Mouse (Mus musculus): ENCODE results near the gene Ulk4. TPM values are rescaled to one million over a fixed set of nuclear protein-coding genes. Genes with fewer than 3 reads are reported as not detected.

Gene Ulk4
- polyA plus RNA-seq, 1 experiment from 2014 or later: 136 TPM

- ATAC-seq (replicated peaks; ENCODE audit: low FRiP score, low read depth) (no peak), DNase-seq (ENCODE audit: low spot score) (no peak)
- Histone ChIP-seq H3K4me3 (replicated peaks; ENCODE audit: low read depth, low read length) (no peak overlapping the region), H3K4me1 (replicated peaks; ENCODE audit: insufficient read depth, low read length) (no peaks in the 10 kb centered on the region), H3K27me3 (ENCODE audit: insufficient read depth, low read length) (no peaks in the 10 kb centered on the region), H3K9ac (ENCODE audit: low read depth, low read length) (no peak overlapping the region), H3K36me3 (ENCODE audit: insufficient read depth, low read length) (no peaks in the 10 kb centered on the region), H3K9me3 (replicated peaks; ENCODE audit: low read length) (no peaks in the 10 kb centered on the region), H3K27ac (no peak overlapping the region), H3K4me2 (ENCODE audit: low read length) (no peak overlapping the region)
- TF ChIP-seq CTCF (IDR thresholded peaks at IDR 0.05; ENCODE audit: low read depth): no peak
- 49% methylated on average over 2 of the region's 2 CpGs for WGBS
These were observed 150.0 kb downstream of the Ulk4 start for GRCm38 (mm10) chr9:121127025-121127424.

DNA sequence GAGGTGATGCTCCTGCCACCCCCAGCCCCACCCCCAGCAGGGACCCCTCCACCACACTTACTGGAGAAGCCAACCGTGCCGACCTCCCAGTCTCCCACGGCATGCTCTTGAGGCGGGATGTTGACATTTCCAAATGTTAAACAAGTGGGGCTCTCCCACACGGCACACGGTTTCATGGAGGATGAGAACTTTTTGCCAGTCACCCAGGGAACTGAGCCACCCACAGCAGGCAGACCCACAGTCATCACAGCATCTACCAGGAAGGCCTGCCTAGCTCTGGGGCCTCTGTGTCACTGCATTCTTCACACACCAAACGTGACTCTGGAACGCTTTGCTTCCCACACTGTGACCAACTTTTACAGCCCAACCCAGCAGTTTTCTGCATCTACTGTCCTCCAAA, 152.3 kb downstream of the Ulk4 start:
- Histone ChIP-seq H3K36me3 (ENCODE audit: insufficient read depth, low read length) (no peaks in the 10 kb centered on the region), H3K9ac (ENCODE audit: low read depth, low read length) (no peak overlapping the region), H3K4me3 (replicated peaks; ENCODE audit: low read depth, low read length) (no peak overlapping the region), H3K4me1 (replicated peaks; ENCODE audit: insufficient read depth, low read length) (no peaks in the 10 kb centered on the region), H3K27ac (no peak overlapping the region), H3K9me3 (replicated peaks; ENCODE audit: low read length) (no peaks in the 10 kb centered on the region), H3K27me3 (ENCODE audit: insufficient read depth, low read length) (no peaks in the 10 kb centered on the region), H3K4me2 (ENCODE audit: low read length) (no peak overlapping the region)
- DNase-seq (ENCODE audit: low spot score): no peak
- no peak for TF ChIP-seq CTCF (IDR thresholded peaks at IDR 0.05; ENCODE audit: low read depth)
- no peak for ATAC-seq (replicated peaks; ENCODE audit: low FRiP score, low read depth)
- WGBS: 42% methylated on average over 8 of the region's 8 CpGs

DNA sequence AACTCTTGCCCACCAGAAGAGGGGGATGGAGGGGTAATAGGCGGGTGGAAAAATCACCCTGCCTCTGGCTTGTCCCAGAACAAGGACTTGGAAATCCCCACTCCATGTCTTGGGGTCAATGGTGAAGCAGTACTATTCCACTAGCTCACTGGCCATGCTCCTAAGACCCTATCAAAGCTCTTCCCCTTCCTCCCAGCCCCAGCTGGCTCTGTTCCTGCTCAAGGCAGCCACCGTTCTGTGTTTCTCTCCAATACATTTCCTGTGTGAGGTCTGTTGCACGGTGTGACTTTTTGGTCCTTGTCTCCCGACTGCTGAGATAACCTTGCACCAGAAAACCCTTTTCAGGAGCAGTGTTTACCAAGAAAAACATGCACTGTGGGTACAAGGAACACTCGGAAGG, 155.0 kb downstream of the Ulk4 start:
- ATAC-seq (replicated peaks; ENCODE audit: low FRiP score, low read depth) (no peak), DNase-seq (ENCODE audit: low spot score) (no peak)
- H3K27ac ChIP-seq: no peak overlapping the region
- H3K9me3 ChIP-seq (replicated peaks; ENCODE audit: low read length): no peaks in the 10 kb centered on the region
- WGBS: 47% methylated on average over 5 of the region's 5 CpGs
- no peak overlapping the region for H3K9ac ChIP-seq (ENCODE audit: low read depth, low read length)
- no peak overlapping the region for H3K4me2 ChIP-seq (ENCODE audit: low read length)
- H3K4me1 ChIP-seq (replicated peaks; ENCODE audit: insufficient read depth, low read length): no peaks in the 10 kb centered on the region
- no peaks in the 10 kb centered on the region for H3K36me3 ChIP-seq (ENCODE audit: insufficient read depth, low read length)
- no peaks in the 10 kb centered on the region for H3K27me3 ChIP-seq (ENCODE audit: insufficient read depth, low read length)
- TF ChIP-seq CTCF (IDR thresholded peaks at IDR 0.05; ENCODE audit: low read depth): no peak
- no peak overlapping the region for H3K4me3 ChIP-seq (replicated peaks; ENCODE audit: low read depth, low read length)

DNA sequence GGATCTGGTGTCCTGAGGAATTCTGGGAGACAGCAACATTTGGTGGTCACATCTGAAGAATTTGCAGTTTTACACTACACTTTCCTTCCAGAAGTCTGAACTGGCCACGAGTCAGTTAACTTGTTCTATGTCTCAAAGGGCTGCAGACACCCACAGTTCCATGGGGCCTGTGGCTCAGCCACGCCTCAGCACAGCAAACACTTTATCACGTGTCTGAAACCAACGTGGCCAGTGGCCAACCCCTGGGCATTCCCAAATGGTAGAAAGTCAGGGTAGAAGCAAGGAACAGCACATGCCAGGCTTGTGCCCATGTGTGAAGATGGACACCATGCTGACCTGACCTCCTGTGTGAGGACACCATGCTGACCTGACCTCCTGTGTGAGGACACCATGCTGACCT, 159.1 kb downstream of the Ulk4 start:
- no peak overlapping the region for H3K9ac ChIP-seq (ENCODE audit: low read depth, low read length)
- TF ChIP-seq CTCF (IDR thresholded peaks at IDR 0.05; ENCODE audit: low read depth): no peak
- H3K27me3 ChIP-seq (ENCODE audit: insufficient read depth, low read length): no peaks in the 10 kb centered on the region
- no peak overlapping the region for H3K4me3 ChIP-seq (replicated peaks; ENCODE audit: low read depth, low read length)
- no peak overlapping the region for H3K4me2 ChIP-seq (ENCODE audit: low read length)
- WGBS: 70% methylated on average over 4 of the region's 4 CpGs
- no peaks in the 10 kb centered on the region for H3K4me1 ChIP-seq (replicated peaks; ENCODE audit: insufficient read depth, low read length)
- H3K36me3 ChIP-seq (ENCODE audit: insufficient read depth, low read length): no peaks in the 10 kb centered on the region
- ATAC-seq (replicated peaks; ENCODE audit: low FRiP score, low read depth) (no peak), DNase-seq (ENCODE audit: low spot score) (no peak)
- no peak overlapping the region for H3K27ac ChIP-seq
- no peaks in the 10 kb centered on the region for H3K9me3 ChIP-seq (replicated peaks; ENCODE audit: low read length)

GRCm38 (mm10) chr9:121112131-121112530, 164.9 kb downstream of the Ulk4 start:
- no peak overlapping the region for H3K9ac ChIP-seq (ENCODE audit: low read depth, low read length)
- DNase-seq (ENCODE audit: low spot score) (no peak), ATAC-seq (replicated peaks; ENCODE audit: low FRiP score, low read depth) (no peak)
- TF ChIP-seq CTCF (IDR thresholded peaks at IDR 0.05; ENCODE audit: low read depth): no peak
- H3K27me3 ChIP-seq (ENCODE audit: insufficient read depth, low read length): no peaks in the 10 kb centered on the region
- no peaks in the 10 kb centered on the region for H3K4me1 ChIP-seq (replicated peaks; ENCODE audit: insufficient read depth, low read length)
- H3K9me3 ChIP-seq (replicated peaks; ENCODE audit: low read length): no peaks in the 10 kb centered on the region
- no peak overlapping the region for H3K4me3 ChIP-seq (replicated peaks; ENCODE audit: low read depth, low read length)
- H3K4me2 ChIP-seq (ENCODE audit: low read length): no peak overlapping the region
- 66% methylated on average over 1 of the region's 1 CpGs for WGBS
- no peaks in the 10 kb centered on the region for H3K36me3 ChIP-seq (ENCODE audit: insufficient read depth, low read length)
- no peak overlapping the region for H3K27ac ChIP-seq

DNA sequence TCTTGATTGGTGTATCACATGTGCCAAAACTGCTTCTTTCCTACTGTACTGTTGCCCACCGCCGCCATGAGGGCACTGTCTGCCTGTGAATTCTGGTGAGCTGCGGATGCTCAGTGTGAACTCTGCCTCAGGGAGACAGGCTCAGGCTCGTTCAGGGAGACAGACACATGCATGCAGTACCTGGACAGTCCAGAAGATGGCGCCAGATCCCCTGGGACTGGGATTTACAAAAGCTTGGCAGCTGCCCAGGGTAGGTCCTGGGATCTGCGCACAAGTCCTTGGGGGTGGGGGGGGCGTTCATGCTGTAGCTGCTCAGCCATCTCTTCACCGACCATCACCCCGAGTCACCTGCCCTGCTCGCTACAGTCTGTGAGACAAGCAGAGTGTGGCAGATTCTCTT, 168.9 kb downstream of the Ulk4 start:
- ATAC-seq (replicated peaks; ENCODE audit: low FRiP score, low read depth) (peak; percentile 71; the same call in 1 of the 2 replicates), DNase-seq (ENCODE audit: low spot score) (peak; percentile 79)
- H3K27me3 ChIP-seq (ENCODE audit: insufficient read depth, low read length): no peaks in the 10 kb centered on the region
- 23% methylated on average over 10 of the region's 10 CpGs for WGBS
- no peak overlapping the region for H3K4me2 ChIP-seq (ENCODE audit: low read length)
- H3K4me1 ChIP-seq (replicated peaks; ENCODE audit: insufficient read depth, low read length): no peaks in the 10 kb centered on the region
- no peaks in the 10 kb centered on the region for H3K9me3 ChIP-seq (replicated peaks; ENCODE audit: low read length)
- no peak overlapping the region for H3K4me3 ChIP-seq (replicated peaks; ENCODE audit: low read depth, low read length)
- H3K36me3 ChIP-seq (ENCODE audit: insufficient read depth, low read length): no peaks in the 10 kb centered on the region
- H3K9ac ChIP-seq (ENCODE audit: low read depth, low read length): no peak overlapping the region
- no peak overlapping the region for H3K27ac ChIP-seq
- peak; percentile 97 for TF ChIP-seq CTCF (IDR thresholded peaks at IDR 0.05; ENCODE audit: low read depth)

DNA sequence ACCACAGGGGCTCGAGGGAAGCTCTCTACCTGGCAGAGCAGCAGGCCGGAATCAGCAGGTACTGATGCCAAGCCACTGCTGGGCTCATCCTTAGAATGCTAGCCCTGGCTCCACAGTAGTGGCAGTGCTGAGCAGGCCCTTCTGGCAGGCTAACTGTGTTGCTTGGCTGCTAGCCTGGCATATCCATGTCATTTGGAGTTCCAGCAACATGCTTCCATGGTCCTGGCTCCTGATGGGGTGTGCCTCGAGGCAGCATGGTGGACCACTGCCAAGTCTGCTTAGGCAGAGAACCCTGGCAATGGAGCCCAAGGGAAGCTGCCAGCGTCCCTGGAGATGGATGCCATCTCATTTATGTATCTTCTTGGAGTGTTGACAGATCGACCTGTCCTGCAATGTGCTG, 169.4 kb downstream of the Ulk4 start:
- Histone ChIP-seq H3K4me2 (ENCODE audit: low read length) (no peak overlapping the region), H3K36me3 (ENCODE audit: insufficient read depth, low read length) (no peaks in the 10 kb centered on the region), H3K4me3 (replicated peaks; ENCODE audit: low read depth, low read length) (no peak overlapping the region), H3K27ac (no peak overlapping the region), H3K9me3 (replicated peaks; ENCODE audit: low read length) (no peaks in the 10 kb centered on the region), H3K9ac (ENCODE audit: low read depth, low read length) (no peak overlapping the region), H3K4me1 (replicated peaks; ENCODE audit: insufficient read depth, low read length) (no peaks in the 10 kb centered on the region), H3K27me3 (ENCODE audit: insufficient read depth, low read length) (no peaks in the 10 kb centered on the region)
- no peak for DNase-seq (ENCODE audit: low spot score)
- 0 out of 2 replicates have a peak, but pooled peaks have one; percentile 11 for ATAC-seq (replicated peaks; ENCODE audit: low FRiP score, low read depth)
- WGBS: 66% methylated on average over 5 of the region's 5 CpGs
- no peak for TF ChIP-seq CTCF (IDR thresholded peaks at IDR 0.05; ENCODE audit: low read depth)

All from kidney, postnatal 0 days (tissue).